Mouse (Mus musculus) limb, embryonic 14.5 days (tissue): ENCODE results near the gene Eif4a1. TPM values are rescaled to one million over a fixed set of nuclear protein-coding genes. Genes with fewer than 3 reads are reported as not detected.

Source experiments
- ATAC-seq: fragments of 200-750 bp; cut with Nextera tagmentation; 2 replicates; pipeline ENCODE4 v1.8.0; 2017; ENCODE audit warnings: low read depth, moderate number of reproducible peaks, moderate TSS enrichment; ENCODE audit not compliant: low FRiP score
- DNase-seq: peaks from one replicate; pipeline ENCODE4 v3.0.0-alpha.2; 2015; ENCODE audit warnings: low spot score
- H3K27ac ChIP-seq: fragments of 300-500 bp; sonication (generic); replicated peaks from 2 replicates; pipeline ENCODE4 v1.5.1; 2014; ENCODE audit warnings: low read depth, mild to moderate bottlenecking, low read length, moderate library complexity, mixed read lengths
- H3K27me3 ChIP-seq: fragments of 300-500 bp; sonication (generic); 2 replicates; pipeline ENCODE4 v1.6.1; 2014; ENCODE audit warnings: low read length, mixed read lengths; ENCODE audit not compliant: control insufficient read depth, insufficient read depth
- H3K36me3 ChIP-seq: fragments of 300-500 bp; sonication (generic); 2 replicates; pipeline ENCODE4 v1.6.1; 2014; ENCODE audit warnings: mild to moderate bottlenecking, low read length, moderate library complexity, mixed read lengths; ENCODE audit not compliant: control insufficient read depth, insufficient read depth
- H3K4me1 ChIP-seq: fragments of 300-500 bp; sonication (generic); 2 replicates; pipeline ENCODE4 v1.6.1; 2014; ENCODE audit warnings: antibody characterized with exemption, low read length, mixed read lengths; ENCODE audit not compliant: control insufficient read depth, insufficient read depth
- H3K4me2 ChIP-seq: fragments of 300-500 bp; sonication (generic); replicated peaks from 2 replicates; pipeline ENCODE4 v1.6.1; 2014; ENCODE audit warnings: low read depth, mild to moderate bottlenecking, low read length, moderate library complexity; ENCODE audit not compliant: severe bottlenecking
- H3K4me3 ChIP-seq: fragments of 300-500 bp; sonication (generic); replicated peaks from 2 replicates; pipeline ENCODE4 v1.5.1; 2014; ENCODE audit warnings: low read length
- H3K9ac ChIP-seq: fragments of 300-500 bp; sonication (generic); 2 replicates; pipeline ENCODE4 v1.6.1; 2014; ENCODE audit warnings: mild to moderate bottlenecking, low read depth, low read length, moderate library complexity; ENCODE audit not compliant: severe bottlenecking
- H3K9me3 ChIP-seq: fragments of 300-500 bp; sonication (generic); 2 replicates; pipeline ENCODE4 v1.6.1; 2016; ENCODE audit warnings: low read length; ENCODE audit not compliant: control insufficient read depth
- POLR2A ChIP-seq: fragments of 200-500 bp; IDR thresholded peaks from 2 replicates; pipeline ENCODE4 v1.8.0; 2012; ENCODE audit warnings: inconsistent platforms, mild to moderate bottlenecking, moderate library complexity, borderline replicate concordance; ENCODE audit not compliant: insufficient read depth, insufficient read length; ENCODE audit errors: extremely low read depth
- WGBS: fragments of 180-500 bp; shearing (Covaris S2); extraction: QIAGEN DNeasy Blood & Tissue Kit; methylation state at CpG from one replicate; pipeline ENCODE4 v1.1.7; 2014; 5-methylcytosine and 5-hydroxymethylcytosine counted together
- polyA plus RNA-seq, 2 experiments: library from polyadenylated mRNA; depleted of rRNA in 1 of 2; stranded (reverse) in 1 of 2; unstranded in 1 of 2; fragments of >200 nt; fragmentation: Nextera tagmentation in 1 of 2; extraction: Ambion mirVana in 1 of 2; gene quantifications; 2 replicates each; pipeline versions ENCODE4 v1.2.1 to v1.2.3; 2012 to 2014

The Eif4a1 gene
- polyA plus RNA-seq, 2 experiments: 561 to 887 TPM

GRCm38 (mm10) chr11:69698574-69698973 is 26.4 kb upstream of the Eif4a1 start:
- no peak for TF ChIP-seq POLR2A
- no peak overlapping the region for H3K27ac ChIP-seq
- WGBS: 78% methylated on average over 5 of the region's 5 CpGs
- no peaks in the 10 kb centered on the region for H3K27me3 ChIP-seq
- 0 out of 2 replicates have a peak, but pooled peaks cover 5% of the 10 kb centered on the region for H3K9me3 ChIP-seq
- H3K36me3 ChIP-seq: no peaks in the 10 kb centered on the region
- peaks cover 7% of the 10 kb centered on the region for H3K4me1 ChIP-seq
- no peak overlapping the region for H3K4me3 ChIP-seq
- ATAC-seq (no peak), DNase-seq (no peak)
- H3K9ac ChIP-seq: no peak overlapping the region
- no peak overlapping the region for H3K4me2 ChIP-seq

GRCm38 (mm10) chr11:69697396-69697795 is 25.2 kb upstream of the Eif4a1 start:
- TF ChIP-seq POLR2A: no peak

GRCm38 (mm10) chr11:69695361-69696181 is 23.3 kb upstream of the Eif4a1 start, which contains the start of the genes Tnfsf12 and Tnfsfm13:
Tnfsf12 (minus strand) TSS chr11:69695849.
Tnfsfm13 (minus strand) TSS chr11:69696098.
- ATAC-seq: peak; percentile 59; the same call in 1 of the 2 replicates

More at GRCm38 (mm10) chr11:69697396-69697795, 25.2 kb upstream of the Eif4a1 start:
- Histone ChIP-seq H3K36me3 (no peaks in the 10 kb centered on the region), H3K27me3 (no peaks in the 10 kb centered on the region), H3K4me2 (no peak overlapping the region), H3K9me3 (0 out of 2 replicates have a peak, but pooled peaks cover 5% of the 10 kb centered on the region), H3K27ac (no peak overlapping the region), H3K9ac (no peak overlapping the region), H3K4me1 (peaks cover 7% of the 10 kb centered on the region), H3K4me3 (no peak overlapping the region)
- no peak for ATAC-seq
- no peak for DNase-seq
- WGBS: 90% methylated on average over 3 of the region's 3 CpGs

GRCm38 (mm10) chr11:69695046-69695360 is 22.8 kb upstream of the Eif4a1 start:
- peak overlapping the region; percentile 83 for H3K9ac ChIP-seq
- peaks cover 7% of the 10 kb centered on the region for H3K4me1 ChIP-seq
- H3K4me2 ChIP-seq: peak overlapping the region; percentile 91
- no peaks in the 10 kb centered on the region for H3K36me3 ChIP-seq
- ATAC-seq (no peak), DNase-seq (no peak)
- peak overlapping the region; percentile 53 for H3K4me3 ChIP-seq
- no peak overlapping the region for H3K27ac ChIP-seq
- TF ChIP-seq POLR2A: no peak
- WGBS: 13% methylated on average over 6 of the region's 6 CpGs
- 0 out of 2 replicates have a peak, but pooled peaks cover 5% of the 10 kb centered on the region for H3K9me3 ChIP-seq
- no peaks in the 10 kb centered on the region for H3K27me3 ChIP-seq

More at GRCm38 (mm10) chr11:69695361-69696181, 23.3 kb upstream of the Eif4a1 start, which contains the start of the genes Tnfsf12 and Tnfsfm13:
- H3K9me3 ChIP-seq: 0 out of 2 replicates have a peak, but pooled peaks cover 5% of the 10 kb centered on the region
- peak within 1 kb of the TSS; percentile 83 for H3K9ac ChIP-seq
- H3K36me3 ChIP-seq: no peaks in the 10 kb centered on the region
- peak within 1 kb of the TSS; percentile 75 for H3K27ac ChIP-seq
- peak; percentile 60 for DNase-seq
- H3K4me1 ChIP-seq: peaks cover 7% of the 10 kb centered on the region
- peak within 1 kb of the TSS; percentile 53 for H3K4me3 ChIP-seq
- peak within 1 kb of the TSS; percentile 91 for H3K4me2 ChIP-seq
- H3K27me3 ChIP-seq: no peaks in the 10 kb centered on the region
- WGBS: under 1% methylated on average over 38 of the region's 41 CpGs
- TF ChIP-seq POLR2A: 0 out of 2 replicates have a peak, but pooled peaks have one; percentile 28

GRCm38 (mm10) chr11:69693421-69693965 is 21.3 kb upstream of the Eif4a1 start:
- Histone ChIP-seq H3K27me3 (no peaks in the 10 kb centered on the region), H3K4me1 (peaks cover 7% of the 10 kb centered on the region), H3K4me2 (no peak overlapping the region), H3K9me3 (0 out of 2 replicates have a peak, but pooled peaks cover 1% of the 10 kb centered on the region), H3K36me3 (no peaks in the 10 kb centered on the region), H3K9ac (no peak overlapping the region), H3K27ac (no peak overlapping the region), H3K4me3 (no peak overlapping the region)
- TF ChIP-seq POLR2A: no peak
- ATAC-seq (no peak), DNase-seq (no peak)
- WGBS: 64% methylated on average over 11 of the region's 11 CpGs
